ENCODE assay signal across 17 mouse cellular contexts in genomic region chr1:110067405-110067804, GRCm38 (mm10).
A peak's percentile ranks its signal among the peaks of the same experiment; 100 is the strongest.
DNase-seq lines count a peak whose midpoint lies in the region; ATAC-seq lines count a peak whose summit lies in the region.
"Had no signal": no experiment of that assay in that cellular context is flagged by ENCODE, and none has a peak within 500 bp of the region (broad histone marks: within the 10 kb centered on the region; RNA-seq: fewer than 3 reads in every experiment).

No protein-coding gene starts in this region.

- no peak overlapping the region for H3K9ac ChIP-seq in forebrain, embryonic 13.5 days
- no peak overlapping the region for H3K9ac ChIP-seq in forebrain, embryonic 11.5 days (ENCODE audit: low read length)
- H3K9ac ChIP-seq in hindbrain, embryonic 12.5 days, result no peak overlapping the region
- H3K9ac ChIP-seq: kidney, embryonic 15.5 days; limb, embryonic 13.5 days; liver, embryonic 15.5 days; neural tube, embryonic 12.5 days had no signal

- no peak overlapping the region for H3K4me3 ChIP-seq in forebrain, embryonic 13.5 days
- H3K4me3 ChIP-seq in forebrain, embryonic 11.5 days (ENCODE audit: low read depth, low read length), result no peak overlapping the region
- no peak overlapping the region for H3K4me3 ChIP-seq in hindbrain, embryonic 12.5 days
- H3K4me3 ChIP-seq: erythroblast, embryonic 14.5 days; kidney, embryonic 15.5 days; limb, embryonic 13.5 days; liver, embryonic 15.5 days; neural tube, embryonic 12.5 days had no signal

- DNase-seq in forebrain, embryonic 11.5 days (ENCODE audit: low spot score), result no peak
- DNase-seq in right cerebral cortex, adult 18-20 months, result peak; percentile 50
- DNase-seq in right cerebral cortex, postnatal 4 days, result no peak
- DNase-seq in left cerebral cortex, adult 9 months (ENCODE audit: low spot score in 2 of 2), result peak; percentile 31 to 47
- DNase-seq in telencephalon, adult 2 months (ENCODE audit: low read depth, low spot score), result peak; percentile 64
- no peak for DNase-seq in kidney, adult 18-20 months
- DNase-seq: thymus, adult 2 months had no signal

- H3K27ac ChIP-seq in forebrain, embryonic 13.5 days, result no peak overlapping the region
- H3K27ac ChIP-seq in forebrain, embryonic 11.5 days (ENCODE audit: low read depth, low read length), result no peak overlapping the region
- no peak overlapping the region for H3K27ac ChIP-seq in hindbrain, embryonic 12.5 days
- H3K27ac ChIP-seq: kidney, embryonic 15.5 days; limb, embryonic 13.5 days; liver, embryonic 15.5 days; neural tube, embryonic 12.5 days had no signal

- peak; percentile 70; the same call in 1 of the 2 replicates for ATAC-seq in forebrain, embryonic 13.5 days
- no peak for ATAC-seq in forebrain, embryonic 11.5 days (replicated peaks; ENCODE audit: low FRiP score)
- ATAC-seq in hindbrain, embryonic 12.5 days (ENCODE audit: low FRiP score), result no peak
- ATAC-seq: CD4-positive, CD25-positive, alpha-beta regulatory T cell, adult 4 months; lung, postnatal 0 days had no signal

- H3K9me3 ChIP-seq in forebrain, embryonic 13.5 days (replicated peaks), result no peaks in the 10 kb centered on the region
- no peaks in the 10 kb centered on the region for H3K9me3 ChIP-seq in forebrain, embryonic 11.5 days (ENCODE audit: control insufficient read depth, low read length)
- no peaks in the 10 kb centered on the region for H3K9me3 ChIP-seq in hindbrain, embryonic 12.5 days (replicated peaks)
- H3K9me3 ChIP-seq: G1E; kidney, embryonic 15.5 days; limb, embryonic 13.5 days; liver, embryonic 15.5 days; neural tube, embryonic 12.5 days had no signal

- no peaks in the 10 kb centered on the region for H3K36me3 ChIP-seq in forebrain, embryonic 13.5 days (ENCODE audit: poor library complexity, severe bottlenecking)
- H3K36me3 ChIP-seq in forebrain, embryonic 11.5 days (ENCODE audit: control insufficient read depth, insufficient read depth, low read length), result no peaks in the 10 kb centered on the region
- H3K36me3 ChIP-seq in hindbrain, embryonic 12.5 days, result no peaks in the 10 kb centered on the region
- H3K36me3 ChIP-seq: G1E; kidney, embryonic 15.5 days; limb, embryonic 13.5 days; liver, embryonic 15.5 days; neural tube, embryonic 12.5 days had no signal

- H3K4me2 ChIP-seq in forebrain, embryonic 13.5 days, result no peak overlapping the region
- H3K4me2 ChIP-seq in forebrain, embryonic 11.5 days (ENCODE audit: low read depth, low read length, severe bottlenecking), result no peak overlapping the region
- no peak overlapping the region for H3K4me2 ChIP-seq in hindbrain, embryonic 12.5 days (replicated peaks)
- H3K4me2 ChIP-seq: kidney, embryonic 15.5 days; limb, embryonic 13.5 days; liver, embryonic 15.5 days; neural tube, embryonic 12.5 days had no signal

- no peaks in the 10 kb centered on the region for H3K4me1 ChIP-seq in forebrain, embryonic 13.5 days
- H3K4me1 ChIP-seq in forebrain, embryonic 11.5 days (replicated peaks; ENCODE audit: control insufficient read depth, insufficient read depth, low read length), result no peaks in the 10 kb centered on the region
- H3K4me1 ChIP-seq in hindbrain, embryonic 12.5 days, result no peaks in the 10 kb centered on the region
- H3K4me1 ChIP-seq: kidney, embryonic 15.5 days; limb, embryonic 13.5 days; liver, embryonic 15.5 days; neural tube, embryonic 12.5 days had no signal

- WGBS in forebrain, embryonic 13.5 days, result 85% methylated on average over 1 of the region's 1 CpGs
- 97% methylated on average over 1 of the region's 1 CpGs for WGBS in forebrain, embryonic 11.5 days
- WGBS in hindbrain, embryonic 12.5 days, result 92% methylated on average over 1 of the region's 1 CpGs

- no peaks in the 10 kb centered on the region for H3K27me3 ChIP-seq in forebrain, embryonic 13.5 days
- no peaks in the 10 kb centered on the region for H3K27me3 ChIP-seq in forebrain, embryonic 11.5 days (ENCODE audit: control insufficient read depth, insufficient read depth, low read length)
- no peaks in the 10 kb centered on the region for H3K27me3 ChIP-seq in hindbrain, embryonic 12.5 days
- H3K27me3 ChIP-seq: kidney, embryonic 15.5 days; limb, embryonic 13.5 days; liver, embryonic 15.5 days; neural tube, embryonic 12.5 days had no signal

Comparison
In these comparisons a context has a peak if more than half of its experiments do, and no peak if none do; other contexts are left out.
1. DNase-seq: peak in right cerebral cortex, adult 18-20 months (single experiment), left cerebral cortex, adult 9 months (2 of 2) and telencephalon, adult 2 months (single experiment); none in forebrain, embryonic 11.5 days (single experiment), right cerebral cortex, postnatal 4 days (single experiment) and kidney, adult 18-20 months (single experiment).